Mouse (Mus musculus) embryo, embryonic 10 days (tissue): ENCODE measurements at regions not wholly inside any gene's neighbourhood (a gene's known extent, or its start where the extent isn't known, plus 50 kb on each side); places are given as distances from the start of the nearest gene placed in this dataset.
"Not testable (repeated sequence)": the region's sequence is repeated elsewhere in the genome, so short reads cannot be mapped to it uniquely, and the experiment has no call there.

Source experiments
- DNase-seq: peaks from one replicate; pipeline ENCODE4 v3.0.0-alpha.2; 2015; ENCODE audit warnings: low spot score

- peak; percentile 38 for DNase-seq
Observed at GRCm38 (mm10) chr13:70012123-70012522, 209.9 kb downstream of the Med10 start.

- DNase-seq = no peak
Observed at GRCm38 (mm10) chr13:70015183-70015582, 213.0 kb downstream of the Med10 start.

- no peak for DNase-seq
Observed at GRCm38 (mm10) chr13:70017535-70017934, 215.3 kb downstream of the Med10 start.

- DNase-seq = peak; percentile 8
Observed at GRCm38 (mm10) chr13:70019999-70020838, 218.0 kb downstream of the Med10 start.

GRCm38 (mm10) chr13:70033249-70033648 is 231.1 kb downstream of the Med10 start:
- no peak for DNase-seq

GRCm38 (mm10) chr13:70033763-70034162 is 231.6 kb downstream of the Med10 start:
- no peak for DNase-seq

GRCm38 (mm10) chr13:70037985-70038667 is 235.9 kb downstream of the Med10 start:
- DNase-seq = peak; percentile 72

GRCm38 (mm10) chr13:70057920-70058319 is 255.7 kb downstream of the Med10 start:
- DNase-seq = no peak

- no peak for DNase-seq
Observed at GRCm38 (mm10) chr13:70061363-70061945, 259.3 kb downstream of the Med10 start.

GRCm38 (mm10) chr13:70073655-70074054 is 271.5 kb downstream of the Med10 start:
- DNase-seq = no peak

- no peak for DNase-seq
Observed at GRCm38 (mm10) chr13:70075353-70075752, 273.2 kb downstream of the Med10 start.

GRCm38 (mm10) chr13:70081108-70081507 is 278.9 kb downstream of the Med10 start:
- DNase-seq = no peak

GRCm38 (mm10) chr13:70092886-70093285 is 290.7 kb downstream of the Med10 start:
- DNase-seq = no peak

- no peak for DNase-seq
Observed at GRCm38 (mm10) chr13:70093970-70094369, 291.8 kb downstream of the Med10 start.

- peak; percentile 63 for DNase-seq
Observed at GRCm38 (mm10) chr13:70096430-70097301, 294.5 kb downstream of the Med10 start.

- not testable (repeated sequence) for DNase-seq
Observed at GRCm38 (mm10) chr13:70100091-70100490, 297.9 kb downstream of the Med10 start.

- no peak for DNase-seq
Observed at GRCm38 (mm10) chr13:70103021-70103420, 300.8 kb downstream of the Med10 start.

- not testable (repeated sequence) for DNase-seq
Observed at GRCm38 (mm10) chr13:70103491-70103890, 301.3 kb downstream of the Med10 start.

- no peak for DNase-seq
Observed at GRCm38 (mm10) chr13:70103903-70104302, 301.7 kb downstream of the Med10 start.

- no peak for DNase-seq
Observed at GRCm38 (mm10) chr13:70115576-70115975, 313.4 kb downstream of the Med10 start.

- peak; percentile 11 for DNase-seq
Observed at GRCm38 (mm10) chr13:70124860-70125545, 322.8 kb downstream of the Med10 start.
